Mouse (Mus musculus) hematopoietic stem cell, adult 5-6 weeks (primary cell): ENCODE measurements at regions not wholly inside any gene's neighbourhood (a gene's known extent, or its start where the extent isn't known, plus 50 kb on each side); places are given as distances from the start of the nearest gene placed in this dataset.

ENCODE experiments used
- ATAC-seq, 2 experiments: fragments of 125-278 bp in 1 of 2; replicated peaks in 1 of 2; 2 replicates each; pipeline ENCODE4 v1.8.0; 2016 to 2017; ENCODE audit warnings: inconsistent platforms in 2 of 2, mild to moderate bottlenecking in 2 of 2, moderate number of reproducible peaks in 2 of 2, low read depth in 1 of 2, moderate TSS enrichment in 1 of 2; ENCODE audit not compliant: low FRiP score in 2 of 2, poor library complexity in 2 of 2, severe bottlenecking in 2 of 2, insufficient read depth in 1 of 2, low TSS enrichment in 1 of 2

DNA sequence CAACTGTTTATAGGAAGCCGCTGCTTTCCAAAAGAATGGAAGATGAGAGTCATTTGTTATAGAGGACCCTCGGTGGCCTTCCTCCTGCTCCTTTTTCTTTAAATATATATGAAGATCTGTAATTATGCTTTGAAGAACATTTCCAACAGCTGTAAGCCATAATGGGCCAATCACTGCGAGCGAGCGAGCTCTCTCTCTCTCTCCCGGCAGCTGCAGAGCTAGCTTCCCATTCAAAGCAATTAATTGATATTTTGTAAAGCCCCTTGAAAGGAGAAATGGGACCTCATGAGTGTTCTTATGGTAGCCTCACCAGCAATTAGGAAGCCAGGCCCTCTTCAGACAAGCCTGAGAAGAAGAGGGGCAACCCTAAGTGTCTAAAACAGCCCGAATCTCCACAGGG lies 174.1 kb downstream of the Gxylt1 start:
- no peak for ATAC-seq

DNA sequence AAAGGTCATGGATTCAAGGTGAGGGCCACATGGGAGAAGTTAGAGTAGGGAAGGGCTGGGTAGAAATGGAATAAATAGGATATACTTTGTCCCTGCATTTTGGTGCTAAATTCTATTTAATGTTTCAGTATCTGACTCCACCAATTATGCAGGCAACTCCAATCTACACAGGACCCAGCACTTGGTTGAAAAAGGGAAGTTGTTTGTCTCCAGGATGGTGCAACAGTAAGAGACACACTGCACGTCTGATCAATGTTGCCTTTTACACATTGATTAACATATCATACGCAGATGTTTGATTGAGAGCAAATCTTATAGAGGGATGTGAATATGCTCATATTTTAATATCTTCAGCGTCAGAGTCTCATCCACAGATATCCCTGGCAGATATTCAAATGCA lies 175.1 kb downstream of the Gxylt1 start:
- ATAC-seq: peak; percentile 54; a peak in 1 of 4 replicates

DNA sequence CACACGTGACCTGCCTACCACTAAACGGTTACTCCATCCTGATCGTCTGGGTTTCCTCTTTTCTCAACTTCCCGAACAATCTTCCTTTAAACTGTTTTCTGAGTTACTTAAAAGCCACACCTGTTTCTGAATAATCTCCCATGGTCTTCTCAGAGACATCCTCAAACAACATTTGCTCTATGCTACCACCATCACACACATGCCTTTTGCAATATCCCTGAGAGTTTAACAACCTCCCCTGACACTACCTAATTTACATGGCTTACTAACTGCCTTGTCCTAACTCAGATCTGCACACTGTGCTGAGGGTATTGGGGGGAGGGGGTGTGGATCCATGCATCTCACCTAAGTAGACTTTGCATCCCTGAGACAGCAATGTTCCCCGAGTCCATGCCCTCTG lies 178.6 kb downstream of the Gxylt1 start:
- no peak for ATAC-seq

DNA sequence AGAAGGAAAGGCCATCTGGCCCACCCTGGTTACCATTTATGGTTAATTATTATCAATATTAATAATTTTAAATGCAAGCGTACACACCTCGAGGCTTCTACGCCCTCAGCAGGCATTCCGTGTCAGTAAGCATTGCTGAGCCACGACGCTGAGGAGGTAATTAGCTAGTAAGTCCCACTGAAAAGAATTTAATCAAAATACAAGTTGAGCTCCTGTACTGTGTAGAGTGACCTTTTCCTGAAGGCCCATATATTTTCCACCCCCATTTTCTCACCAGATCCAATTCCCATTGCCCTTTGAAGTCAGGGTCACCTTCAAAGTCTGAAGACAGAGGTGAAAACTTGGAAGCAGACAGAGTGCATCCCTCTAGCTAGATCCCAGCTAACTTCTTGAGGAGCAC lies 179.8 kb downstream of the Gxylt1 start:
- no peak for ATAC-seq

DNA sequence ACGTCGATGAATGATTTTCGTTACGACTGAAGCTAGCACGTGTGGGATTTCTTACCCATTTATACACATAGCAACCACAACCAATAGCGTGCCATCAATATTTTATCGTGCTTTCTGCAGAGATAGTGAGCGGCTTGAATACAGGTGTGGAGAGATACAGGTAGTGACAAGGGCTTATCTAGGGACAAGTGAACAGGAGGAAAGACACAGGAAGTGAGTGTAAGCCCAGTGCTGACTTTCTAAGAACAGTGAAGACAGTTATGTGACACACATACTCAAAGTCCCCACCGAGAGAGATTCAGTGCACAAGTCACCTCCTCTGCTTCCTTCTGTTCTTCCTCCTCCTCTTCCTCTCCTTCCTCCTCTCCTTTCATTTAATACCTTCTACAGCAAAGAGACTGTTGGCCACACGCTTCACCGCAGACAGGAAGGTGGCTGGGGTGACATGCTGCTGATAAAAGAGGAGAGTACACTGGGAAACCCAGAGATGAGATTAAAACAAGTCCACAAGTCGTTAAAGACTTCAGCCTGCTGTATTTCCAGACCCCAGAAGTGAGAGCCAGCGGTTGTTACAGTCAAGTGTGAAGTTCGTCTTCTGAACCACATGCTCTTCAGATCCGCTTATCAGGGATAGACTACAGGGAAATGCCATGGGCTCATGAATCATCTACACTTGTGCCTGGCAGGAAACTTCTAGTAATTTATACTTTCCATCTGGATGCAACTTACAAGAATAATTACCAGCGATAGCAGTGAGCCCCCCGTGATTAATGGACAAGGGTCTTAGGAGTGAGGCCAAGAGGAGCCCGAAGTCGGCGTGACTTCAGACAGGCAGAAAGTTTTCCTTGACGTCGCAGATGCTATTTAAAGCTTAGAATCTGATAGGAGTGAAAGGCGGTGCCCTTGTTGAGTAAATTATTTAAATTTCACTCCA lies 180.5 kb downstream of the Gxylt1 start:
- ATAC-seq: peak; percentile 68 to 76

DNA sequence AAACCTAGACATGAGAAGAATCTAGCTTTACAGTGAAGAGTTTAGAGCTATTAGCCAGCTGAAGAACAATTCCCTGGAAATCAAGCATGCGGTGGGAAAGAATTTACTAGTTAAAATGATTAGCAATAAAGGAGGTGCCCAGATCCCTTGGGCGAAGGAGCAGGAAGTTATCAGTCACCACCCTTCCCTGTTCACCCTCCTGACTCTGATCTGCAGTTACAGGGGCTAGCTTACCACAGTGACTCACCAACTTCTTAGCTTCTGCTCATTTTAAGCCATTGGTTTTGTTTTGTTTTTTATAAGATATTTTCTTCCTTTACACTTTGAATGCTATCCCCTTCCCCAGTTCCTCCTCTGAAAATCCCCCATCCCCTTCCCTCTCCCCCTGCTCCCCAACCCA lies 183.6 kb downstream of the Gxylt1 start:
- peak; percentile 78 to 84 for ATAC-seq

DNA sequence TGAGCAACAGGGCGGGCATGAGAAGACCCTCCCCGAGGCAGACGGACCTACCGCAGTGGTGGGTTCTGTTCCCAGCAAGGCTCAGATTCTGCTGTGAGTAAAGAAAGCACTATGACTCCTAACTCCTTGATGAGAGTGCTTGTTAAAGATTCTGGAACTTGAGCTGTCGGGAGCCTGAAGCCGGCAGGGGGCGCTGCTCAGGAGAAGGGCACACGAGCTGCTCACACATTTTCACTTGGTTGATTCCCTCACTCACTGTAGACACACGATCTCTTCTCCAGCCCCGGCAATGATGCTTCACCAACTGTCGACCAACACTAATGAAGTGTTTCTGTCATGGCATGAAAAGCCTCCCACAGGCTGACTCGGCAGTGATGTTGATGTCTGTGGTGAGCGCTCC lies 185.6 kb downstream of the Gxylt1 start:
- ATAC-seq: peak; percentile 35 to 62; a peak in 2 of 4 replicates

DNA sequence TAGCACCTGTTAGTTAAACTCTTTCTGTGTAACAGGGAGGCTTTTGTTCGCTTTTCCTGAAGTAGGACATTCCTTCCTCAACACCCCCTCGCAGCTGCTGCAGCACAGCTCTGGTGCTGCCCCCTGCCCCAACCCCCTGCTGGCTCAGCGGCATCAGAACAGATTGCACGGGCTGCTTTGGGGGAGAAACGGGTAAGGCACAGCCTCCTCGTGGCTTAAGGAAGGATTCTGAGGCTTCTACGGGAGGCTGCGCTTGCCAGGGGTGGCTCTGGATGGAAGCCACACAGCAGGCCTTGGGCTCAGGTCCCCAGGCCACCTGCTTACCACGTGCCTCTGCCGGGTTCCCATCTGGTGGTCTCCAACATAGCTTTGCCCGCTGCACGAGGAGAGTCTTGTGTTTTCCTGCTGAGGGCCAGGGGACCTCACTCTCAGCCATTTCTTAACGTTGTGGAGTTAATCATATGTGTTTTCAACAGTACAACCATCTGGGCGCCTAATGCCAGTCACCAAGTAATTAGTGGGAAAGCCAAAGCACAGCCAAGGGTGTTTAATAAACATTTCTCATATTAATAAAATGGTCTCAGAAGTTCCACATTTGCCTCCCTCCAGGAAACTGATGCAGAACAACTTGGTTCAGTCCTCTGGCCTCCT lies 189.9 kb downstream of the Gxylt1 start:
- ATAC-seq: no peak

DNA sequence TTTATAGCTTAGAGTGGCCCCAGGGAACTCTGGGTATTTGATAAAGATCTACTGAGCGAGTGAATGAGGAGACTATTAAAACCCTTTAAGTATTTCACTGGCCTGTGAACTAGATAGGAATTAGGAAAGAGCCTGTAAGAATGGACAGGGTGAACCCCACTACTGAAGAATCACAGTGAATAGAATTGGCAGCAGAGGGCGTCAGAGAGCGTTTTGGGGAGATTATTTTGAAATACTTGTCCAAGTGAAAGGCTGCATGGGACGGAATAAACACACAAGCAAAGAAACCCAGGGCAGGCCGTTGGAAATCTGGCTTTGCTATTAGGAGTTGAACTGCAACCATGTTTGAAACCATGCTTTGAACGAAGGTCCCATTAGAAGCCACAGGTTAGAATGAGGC lies 200.9 kb downstream of the Gxylt1 start:
- peak in 1 of 2 experiments; percentile 39; a peak in 1 of 4 replicates for ATAC-seq

DNA sequence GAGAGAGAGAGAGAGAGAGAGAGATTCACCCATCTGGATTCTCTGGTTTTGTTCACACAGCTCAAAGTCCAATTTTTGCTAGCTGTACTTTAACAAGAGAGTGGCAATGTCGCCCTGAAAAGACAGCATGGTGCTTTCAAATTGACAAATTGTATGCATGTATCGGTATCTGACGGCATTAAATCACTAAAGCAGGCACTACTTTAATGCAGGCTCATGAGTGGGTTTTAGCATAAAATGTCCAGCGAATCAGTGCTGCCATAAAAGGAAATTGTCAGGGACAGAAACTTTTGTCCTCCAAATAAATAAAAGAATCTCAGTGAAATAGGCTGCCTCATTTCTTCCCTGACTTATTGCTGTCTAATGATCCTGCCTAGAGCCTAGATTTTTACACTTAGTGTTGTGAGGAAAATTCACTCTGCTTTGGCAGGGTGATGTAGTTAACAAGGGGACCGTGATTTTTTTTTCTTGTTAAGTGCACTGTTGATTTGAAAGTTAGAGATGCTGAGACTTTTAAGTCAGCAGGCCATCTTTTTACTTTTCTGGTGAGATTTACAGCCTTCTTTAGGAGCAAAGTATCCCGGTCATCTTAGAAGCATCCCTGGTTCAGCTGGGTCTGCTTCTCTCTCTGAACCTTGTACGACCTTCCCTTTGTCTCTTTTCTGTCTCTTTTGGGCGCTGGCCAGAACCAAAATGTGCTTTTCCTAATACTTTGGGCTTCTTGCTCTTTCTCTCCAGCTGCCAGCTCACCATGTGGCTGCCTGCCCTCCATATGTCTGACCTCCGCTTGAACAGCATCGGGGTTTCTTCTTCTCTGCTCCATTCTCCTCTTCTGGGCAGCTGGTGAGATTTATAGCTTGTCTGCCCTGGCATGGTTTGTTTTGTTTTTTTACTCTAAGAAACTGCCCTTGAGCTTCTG lies 212.5 kb downstream of the Gxylt1 start:
- no peak for ATAC-seq

DNA sequence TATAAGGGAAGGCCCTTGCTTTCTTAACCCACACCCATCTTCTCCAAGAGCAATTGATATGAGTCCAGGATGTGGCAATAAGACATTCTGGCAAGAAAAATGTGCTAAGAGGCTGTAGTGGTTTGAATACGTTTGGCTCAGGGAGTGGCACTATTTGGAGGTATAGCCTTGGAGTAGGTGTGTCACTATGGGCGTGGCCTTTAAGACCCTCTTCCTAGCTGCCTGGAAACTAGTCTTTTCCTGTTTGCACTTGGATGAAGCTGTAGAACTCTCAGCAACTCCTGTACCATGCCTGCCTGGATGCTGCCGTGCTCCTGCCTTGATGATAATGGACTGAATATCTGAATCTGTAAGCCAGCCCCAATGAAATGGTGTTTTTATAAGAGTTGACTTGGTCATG lies 221.5 kb downstream of the Gxylt1 start:
- ATAC-seq: no peak

DNA sequence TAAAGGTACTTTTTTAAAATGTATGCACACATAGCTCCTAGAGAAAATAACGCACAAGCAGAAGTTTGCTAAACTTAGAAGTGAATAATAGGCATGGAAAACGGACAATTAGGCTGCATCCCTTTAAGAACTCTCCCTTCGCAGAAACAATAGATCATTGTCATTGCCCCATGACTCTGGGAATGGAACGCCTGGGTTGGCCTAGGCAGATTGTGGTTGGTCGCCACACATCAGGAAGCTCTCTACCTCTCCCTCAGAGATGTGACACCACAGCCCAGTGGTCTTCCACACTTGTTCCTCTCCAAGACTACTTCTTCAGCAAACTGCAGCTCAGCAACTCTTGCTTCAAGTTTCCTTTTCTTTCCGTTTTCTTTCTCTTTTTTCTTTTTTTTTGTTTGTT lies 247.8 kb downstream of the Gxylt1 start:
- ATAC-seq: peak; percentile 79 to 84; a peak in 3 of 4 replicates

DNA sequence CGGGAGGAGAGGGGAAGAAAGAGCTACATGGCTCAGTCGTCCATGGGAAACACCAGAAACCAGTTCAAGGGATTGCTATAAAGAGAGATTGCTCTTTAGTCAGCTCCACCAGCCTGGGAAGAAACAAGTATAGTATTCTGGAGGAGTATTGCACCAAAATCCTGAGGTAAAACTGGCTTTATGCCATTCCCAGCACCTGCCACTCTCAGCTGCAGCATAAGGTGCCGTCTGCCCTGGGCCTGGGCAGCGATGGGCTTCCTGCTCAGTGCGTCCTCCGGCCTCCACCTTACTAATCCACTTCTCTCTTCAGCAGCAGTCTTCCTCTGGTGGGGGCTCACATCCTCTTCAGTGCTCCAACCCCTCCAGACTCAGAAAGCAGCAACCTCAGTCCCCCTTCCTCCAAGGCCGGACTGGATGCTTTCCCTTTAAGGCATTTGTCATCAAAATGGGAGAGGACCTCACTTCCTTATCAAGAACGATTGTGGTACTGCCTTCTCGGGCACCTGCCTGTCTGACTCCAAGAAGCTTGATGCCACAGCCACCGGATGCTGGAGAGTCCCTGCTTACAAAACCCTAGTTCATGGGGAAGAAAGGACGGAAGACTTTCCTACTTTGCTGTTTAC lies 248.4 kb downstream of the Gxylt1 start:
- ATAC-seq: peak; percentile 33 to 50

DNA sequence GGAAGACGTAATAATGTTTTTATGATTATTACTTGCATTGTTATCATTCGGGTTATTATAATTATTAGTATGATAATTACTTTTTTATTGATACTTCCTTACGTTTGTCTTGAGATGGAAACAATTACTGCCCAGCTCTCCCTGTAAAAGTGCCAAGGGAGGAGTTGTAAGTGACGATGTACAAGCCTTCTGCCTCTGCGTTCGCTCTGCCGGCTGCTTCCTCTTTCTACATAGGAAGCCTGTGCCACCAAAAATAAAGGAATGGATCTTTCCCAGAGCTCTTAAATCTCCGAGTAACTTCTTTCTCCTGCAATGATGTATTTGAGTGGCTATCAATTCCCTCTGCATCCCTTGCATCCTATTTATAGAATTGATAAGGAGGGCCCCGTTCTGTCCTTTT lies 249.2 kb downstream of the Gxylt1 start:
- ATAC-seq: peak; percentile 31 to 47; a peak in 2 of 4 replicates

DNA sequence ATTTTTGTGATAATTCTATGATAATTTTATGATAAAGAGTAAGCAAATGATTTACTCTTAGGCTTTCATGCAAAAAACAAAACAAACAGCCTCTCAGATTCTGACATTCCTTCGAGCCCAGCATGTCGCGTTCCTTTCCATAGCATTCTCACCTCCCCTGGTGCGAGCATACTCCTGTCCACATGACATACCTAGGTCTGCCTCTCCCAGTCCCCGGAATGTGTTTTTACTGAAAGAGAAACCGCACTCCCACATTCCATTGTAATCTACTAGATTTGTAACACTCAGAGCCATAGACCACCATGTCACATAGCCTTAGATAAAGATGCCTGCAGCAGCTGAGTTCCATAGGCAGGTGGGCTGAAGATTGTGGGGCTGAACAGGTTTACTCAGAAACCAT lies 250.8 kb downstream of the Gxylt1 start:
- no peak for ATAC-seq

DNA sequence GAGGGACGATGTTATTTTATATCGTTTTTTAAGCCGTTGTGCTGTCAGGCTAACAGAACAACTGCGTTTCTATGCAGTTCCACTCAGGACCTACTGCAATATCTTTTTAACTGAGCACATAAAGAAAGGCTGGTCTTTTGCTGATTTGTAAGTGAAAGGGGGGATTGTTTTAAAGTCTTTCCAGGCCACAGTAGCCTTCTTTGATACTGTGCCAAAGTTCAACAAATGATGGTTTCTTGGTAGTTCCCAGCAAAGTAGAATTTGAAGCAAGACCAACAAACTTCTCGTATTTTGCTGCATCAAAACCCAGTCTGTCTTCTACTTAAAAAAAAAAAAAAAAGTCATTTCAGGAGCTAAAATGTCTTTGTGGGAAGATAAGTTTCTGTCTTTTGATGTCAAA lies 263.8 kb downstream of the Gxylt1 start:
- ATAC-seq: no peak

DNA sequence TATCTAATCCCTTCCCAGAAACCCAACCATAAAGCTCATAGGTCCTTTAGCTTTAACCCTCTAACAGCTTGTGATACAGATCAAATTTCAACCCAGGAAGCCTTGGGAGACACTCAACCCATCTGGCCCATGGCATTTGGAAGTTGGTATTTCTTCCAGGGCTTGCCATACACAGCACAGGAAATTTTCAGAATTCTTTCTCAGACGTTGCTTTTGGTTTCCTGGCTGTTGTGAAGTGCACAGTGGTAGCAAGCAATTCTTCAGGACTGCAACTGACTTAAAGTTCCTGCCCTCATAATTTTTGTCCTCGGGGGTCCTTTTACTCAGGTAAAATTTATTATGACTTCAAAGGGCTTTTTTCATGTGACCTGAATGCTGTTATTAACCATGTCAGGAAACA lies 264.4 kb downstream of the Gxylt1 start:
- ATAC-seq: no peak
